Mouse (Mus musculus) neural tube, embryonic 13.5 days (tissue): Measurements from ENCODE around the gene Set. TPM values are rescaled to one million over a fixed set of nuclear protein-coding genes. Genes with fewer than 3 reads are reported as not detected.

Experiments
- ATAC-seq: fragments of 200-750 bp; cut with Nextera tagmentation; 2 replicates; pipeline ENCODE4 v1.8.0; 2017; ENCODE audit warnings: low read depth, mild to moderate bottlenecking, moderate TSS enrichment, moderate library complexity
- H3K27ac ChIP-seq: fragments of 300-500 bp; sonication (generic); replicated peaks from 2 replicates; pipeline ENCODE4 v1.5.1; 2015; ENCODE audit warnings: moderate library complexity, mild to moderate bottlenecking, inconsistent platforms
- H3K27me3 ChIP-seq: fragments of 300-500 bp; sonication (generic); 2 replicates; pipeline ENCODE4 v1.6.1; 2015; ENCODE audit warnings: mild to moderate bottlenecking, inconsistent platforms
- H3K36me3 ChIP-seq: fragments of 300-500 bp; sonication (generic); 2 replicates; pipeline ENCODE4 v1.6.1; 2015; ENCODE audit warnings: mild to moderate bottlenecking, inconsistent platforms
- H3K4me1 ChIP-seq: fragments of 300-500 bp; sonication (generic); replicated peaks from 2 replicates; pipeline ENCODE4 v1.6.1; 2015; ENCODE audit warnings: inconsistent platforms
- H3K4me2 ChIP-seq: fragments of 300-500 bp; sonication (generic); 2 replicates; pipeline ENCODE4 v1.6.1; 2015; ENCODE audit warnings: inconsistent platforms, mild to moderate bottlenecking, moderate library complexity
- H3K4me3 ChIP-seq: fragments of 300-500 bp; sonication (generic); 2 replicates; pipeline ENCODE4 v1.5.1; 2015; ENCODE audit warnings: mild to moderate bottlenecking, inconsistent platforms
- H3K9ac ChIP-seq: fragments of 300-500 bp; sonication (generic); 2 replicates; pipeline ENCODE4 v1.6.1; 2015; ENCODE audit warnings: moderate library complexity, mild to moderate bottlenecking, inconsistent platforms
- H3K9me3 ChIP-seq: fragments of 300-500 bp; sonication (generic); 2 replicates; pipeline ENCODE4 v1.6.1; 2016; ENCODE audit warnings: inconsistent platforms
- WGBS: fragments of 180-500 bp; shearing (Covaris S2); methylation state at CpG from one replicate; pipeline ENCODE4 v1.1.7; 2015; 5-methylcytosine and 5-hydroxymethylcytosine counted together
- polyA plus RNA-seq: library from polyadenylated mRNA; unstranded; fragments of >200 nt; fragmentation: Nextera tagmentation; extraction: Ambion mirVana; gene quantifications from 2 replicates; pipeline ENCODE4 v1.2.1, GENCODE M21; 2015

The Set gene
- 338 and 380 TPM in 2 replicates for polyA plus RNA-seq

- Histone ChIP-seq H3K27ac (no peak within 1 kb of the TSS), H3K4me3 (no peak within 1 kb of the TSS), H3K9ac (no peak within 1 kb of the TSS), H3K36me3 (no peaks in the 10 kb centered on the region), H3K27me3 (no peaks in the 10 kb centered on the region; the same call in 1 of the 2 replicates), H3K4me1 (peaks cover 13% of the 10 kb centered on the region), H3K4me2 (no peak within 1 kb of the TSS), H3K9me3 (no peaks in the 10 kb centered on the region)
- ATAC-seq = no peak
- 50% methylated on average over 12 of the region's 12 CpGs for WGBS
Measured at GRCm38 (mm10) chr2:30057223-30057904, at the start of gene Set. Gene Set (plus strand): TSS chr2:30057378.

DNA sequence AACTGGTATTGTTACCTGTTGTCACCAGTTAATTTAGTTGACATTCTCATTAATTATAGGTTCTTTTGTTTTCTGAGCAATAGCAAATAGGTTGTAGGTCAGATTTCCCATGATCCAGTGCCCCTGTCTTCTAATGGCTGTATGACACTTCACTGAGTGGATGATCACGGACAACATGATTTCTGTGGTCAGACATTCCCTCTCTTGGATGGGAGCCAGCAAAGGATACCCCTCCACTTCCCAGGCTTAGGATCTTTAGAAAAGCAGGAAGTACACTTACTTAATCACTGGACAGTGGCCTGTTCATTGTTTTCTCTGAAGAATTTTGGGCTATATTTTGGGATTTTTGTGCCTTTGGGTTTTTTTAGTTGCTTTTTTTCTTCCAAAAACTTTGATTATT, 48.1 kb upstream of the Set start:
- ATAC-seq = no peak
- no peak overlapping the region for H3K4me3 ChIP-seq
- no peaks in the 10 kb centered on the region for H3K27me3 ChIP-seq
- WGBS = 88% methylated on average over 1 of the region's 1 CpGs
- H3K9me3 ChIP-seq = no peaks in the 10 kb centered on the region
- H3K4me2 ChIP-seq = no peak overlapping the region
- no peaks in the 10 kb centered on the region for H3K4me1 ChIP-seq
- no peak overlapping the region for H3K9ac ChIP-seq
- H3K36me3 ChIP-seq = peaks cover 99% of the 10 kb centered on the region
- no peak overlapping the region for H3K27ac ChIP-seq

GRCm38 (mm10) chr2:30010840-30011281, 46.3 kb upstream of the Set start:
- no peak overlapping the region for H3K27ac ChIP-seq
- no peaks in the 10 kb centered on the region for H3K9me3 ChIP-seq
- no peaks in the 10 kb centered on the region for H3K27me3 ChIP-seq
- H3K4me3 ChIP-seq = no peak overlapping the region
- peaks cover 99% of the 10 kb centered on the region for H3K36me3 ChIP-seq
- H3K4me1 ChIP-seq = no peaks in the 10 kb centered on the region
- ATAC-seq = no peak
- H3K9ac ChIP-seq = no peak overlapping the region
- no peak overlapping the region for H3K4me2 ChIP-seq
- 94% methylated on average over 8 of the region's 8 CpGs for WGBS

DNA sequence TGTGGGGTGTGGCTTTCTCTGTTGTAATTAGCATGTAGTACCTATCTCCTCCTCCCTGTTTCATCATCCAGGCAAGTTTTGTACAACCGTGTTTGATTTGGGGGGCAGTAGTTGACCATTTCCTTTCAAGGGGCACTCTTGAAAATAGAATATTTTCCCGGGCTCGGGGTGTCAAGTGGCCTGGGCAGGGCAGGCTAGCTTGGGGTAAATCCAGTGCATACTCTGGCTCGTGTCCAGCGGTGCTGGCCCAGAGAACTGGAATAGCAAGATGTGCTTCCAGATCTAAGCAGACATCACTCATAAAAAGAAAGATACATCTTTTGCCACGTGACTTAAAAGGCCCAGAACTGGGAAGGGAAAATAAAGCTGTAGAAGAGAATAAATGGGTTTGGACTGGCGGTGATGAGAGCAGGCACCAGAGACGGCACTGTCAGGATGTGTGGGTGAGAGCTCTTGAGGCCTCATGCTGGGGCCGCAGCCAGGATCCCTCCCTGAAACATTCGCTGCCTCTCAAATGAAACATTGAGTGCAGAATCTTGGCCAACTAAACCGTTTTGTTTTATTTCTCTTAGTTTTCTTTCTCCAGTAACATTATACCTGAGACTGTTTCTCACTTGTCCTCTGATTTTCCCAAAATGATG, 42.7 kb upstream of the Set start:
- no peak overlapping the region for H3K4me2 ChIP-seq
- no peak for ATAC-seq
- H3K27me3 ChIP-seq = no peaks in the 10 kb centered on the region
- H3K4me3 ChIP-seq = no peak overlapping the region
- no peak overlapping the region for H3K27ac ChIP-seq
- 91% methylated on average over 11 of the region's 11 CpGs for WGBS
- no peak overlapping the region for H3K9ac ChIP-seq
- no peaks in the 10 kb centered on the region for H3K4me1 ChIP-seq
- no peaks in the 10 kb centered on the region for H3K9me3 ChIP-seq
- H3K36me3 ChIP-seq = peaks cover 98% of the 10 kb centered on the region

GRCm38 (mm10) chr2:30025454-30025853, 31.7 kb upstream of the Set start:
- H3K9me3 ChIP-seq = no peaks in the 10 kb centered on the region
- H3K27me3 ChIP-seq = no peaks in the 10 kb centered on the region
- WGBS = 88% methylated on average over 4 of the region's 4 CpGs
- H3K4me3 ChIP-seq = no peak overlapping the region
- no peak for ATAC-seq
- H3K4me1 ChIP-seq = no peaks in the 10 kb centered on the region
- H3K27ac ChIP-seq = no peak overlapping the region
- no peak overlapping the region for H3K4me2 ChIP-seq
- peaks cover 100% of the 10 kb centered on the region for H3K36me3 ChIP-seq
- no peak overlapping the region for H3K9ac ChIP-seq

- H3K27ac ChIP-seq = no peak overlapping the region
- 96% methylated on average over 5 of the region's 5 CpGs for WGBS
- ATAC-seq = no peak
- H3K9me3 ChIP-seq = no peaks in the 10 kb centered on the region
- H3K9ac ChIP-seq = no peak overlapping the region
- H3K36me3 ChIP-seq = peaks cover 100% of the 10 kb centered on the region
- no peaks in the 10 kb centered on the region for H3K27me3 ChIP-seq
- no peak overlapping the region for H3K4me2 ChIP-seq
- no peaks in the 10 kb centered on the region for H3K4me1 ChIP-seq
- H3K4me3 ChIP-seq = no peak overlapping the region
Measured at GRCm38 (mm10) chr2:30026997-30027396, 30.2 kb upstream of the Set start.

DNA sequence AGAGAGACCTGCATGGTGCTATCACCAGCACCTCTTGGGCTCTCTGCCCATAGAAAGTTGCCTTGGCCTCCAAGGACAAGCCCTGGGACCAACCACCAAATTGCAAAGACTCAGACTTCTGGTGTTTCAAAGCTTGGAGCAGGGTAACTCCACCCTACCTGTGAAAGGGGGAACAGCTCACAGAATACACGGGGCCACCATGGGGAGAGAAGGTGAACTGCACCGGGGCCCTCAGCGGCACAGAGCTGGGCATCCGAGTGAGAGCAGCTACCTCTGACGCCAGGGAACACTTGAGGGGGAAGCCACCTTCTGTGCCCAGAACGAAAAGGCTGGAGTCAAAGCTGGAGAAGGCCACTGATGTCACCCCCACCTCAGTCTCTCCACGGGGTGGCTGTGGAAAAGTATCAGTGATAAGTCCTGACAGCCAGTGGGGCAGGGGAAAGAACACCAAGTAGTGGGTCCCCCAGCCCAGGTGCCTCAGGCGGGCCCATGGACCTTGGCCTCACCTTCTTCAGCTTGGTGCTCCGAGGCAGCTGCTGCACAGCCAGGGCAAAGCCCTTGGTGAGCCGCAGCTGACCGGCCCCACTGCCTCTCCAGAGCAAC, 24.8 kb upstream of the Set start:
- H3K36me3 ChIP-seq = peaks cover 89% of the 10 kb centered on the region
- no peak overlapping the region for H3K27ac ChIP-seq
- no peaks in the 10 kb centered on the region for H3K9me3 ChIP-seq
- no peak; the same call in 1 of the 2 replicates for ATAC-seq
- no peaks in the 10 kb centered on the region for H3K4me1 ChIP-seq
- no peak overlapping the region for H3K4me3 ChIP-seq
- no peak overlapping the region for H3K9ac ChIP-seq
- H3K27me3 ChIP-seq = no peaks in the 10 kb centered on the region
- H3K4me2 ChIP-seq = no peak overlapping the region
- WGBS = 65% methylated on average over 11 of the region's 11 CpGs

GRCm38 (mm10) chr2:30032957-30033356, 24.2 kb upstream of the Set start:
- no peaks in the 10 kb centered on the region for H3K9me3 ChIP-seq
- H3K4me3 ChIP-seq = no peak overlapping the region
- H3K9ac ChIP-seq = no peak overlapping the region
- ATAC-seq = no peak
- no peaks in the 10 kb centered on the region for H3K4me1 ChIP-seq
- WGBS = 79% methylated on average over 6 of the region's 6 CpGs
- H3K27me3 ChIP-seq = no peaks in the 10 kb centered on the region
- 0 out of 2 replicates have a peak overlapping the region, but pooled peaks have one; percentile 9 for H3K27ac ChIP-seq
- H3K36me3 ChIP-seq = peaks cover 89% of the 10 kb centered on the region
- H3K4me2 ChIP-seq = no peak overlapping the region

GRCm38 (mm10) chr2:30037762-30038161, 19.4 kb upstream of the Set start:
- Histone ChIP-seq H3K9me3 (no peaks in the 10 kb centered on the region), H3K27ac (no peak overlapping the region), H3K4me1 (no peaks in the 10 kb centered on the region), H3K9ac (no peak overlapping the region), H3K4me2 (no peak overlapping the region), H3K27me3 (no peaks in the 10 kb centered on the region), H3K4me3 (no peak overlapping the region), H3K36me3 (peaks cover 46% of the 10 kb centered on the region)
- WGBS = 94% methylated on average over 2 of the region's 2 CpGs
- no peak for ATAC-seq

DNA sequence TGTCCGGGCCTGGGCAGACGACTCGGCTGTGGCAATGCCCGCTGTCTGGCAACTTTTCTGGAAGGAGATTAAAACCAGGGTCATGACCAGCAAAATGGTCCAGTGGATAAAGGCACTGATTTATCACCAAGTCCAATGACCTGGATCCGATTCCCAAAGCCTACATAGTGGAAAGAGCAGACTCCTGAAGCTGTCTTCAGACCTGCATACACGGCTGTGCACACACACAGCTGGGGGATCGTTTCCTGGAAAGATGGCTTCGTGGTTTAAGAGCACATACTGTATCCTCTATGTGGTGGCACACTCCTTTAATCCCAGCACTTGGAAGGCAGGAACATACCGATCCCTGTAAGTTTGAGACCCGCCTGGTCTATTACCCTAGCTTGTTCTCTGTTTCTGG, 18.8 kb upstream of the Set start:
- H3K9ac ChIP-seq = no peak overlapping the region
- 94% methylated on average over 10 of the region's 10 CpGs for WGBS

DNA sequence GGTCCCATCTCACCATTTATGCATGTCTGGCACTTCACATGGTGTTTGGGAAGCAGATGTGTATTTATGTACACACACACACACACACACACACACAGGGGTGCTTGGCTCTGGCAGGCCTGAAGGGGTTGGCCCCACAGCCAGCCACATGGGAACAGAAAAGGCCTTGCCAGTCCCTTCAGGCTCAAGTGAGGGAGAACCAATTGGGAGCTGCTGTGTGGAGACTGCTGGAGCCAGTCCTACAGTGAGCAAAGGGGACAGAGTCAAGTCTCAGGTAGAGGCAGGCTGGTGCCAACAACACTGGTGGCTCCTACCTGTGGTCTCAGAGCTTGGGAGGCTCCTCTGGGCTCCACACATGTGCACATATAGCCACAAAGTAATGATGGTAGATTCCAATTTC, 17.5 kb upstream of the Set start:
- no peak for ATAC-seq
- H3K36me3 ChIP-seq = peaks cover 29% of the 10 kb centered on the region

More for the DNA sequence above, 18.8 kb upstream of the Set start:
- H3K4me2 ChIP-seq = no peak overlapping the region
- no peak overlapping the region for H3K4me3 ChIP-seq
- no peaks in the 10 kb centered on the region for H3K9me3 ChIP-seq
- no peak overlapping the region for H3K27ac ChIP-seq
- H3K36me3 ChIP-seq = peaks cover 40% of the 10 kb centered on the region
- H3K4me1 ChIP-seq = no peaks in the 10 kb centered on the region
- ATAC-seq = no peak
- H3K27me3 ChIP-seq = no peaks in the 10 kb centered on the region

GRCm38 (mm10) chr2:30042445-30042844, 14.7 kb upstream of the Set start:
- 5% methylated on average over 4 of the region's 4 CpGs for whole genome bisulfite sequencing

More for the DNA sequence above, 17.5 kb upstream of the Set start:
- H3K27ac ChIP-seq = no peak overlapping the region
- no peaks in the 10 kb centered on the region for H3K9me3 ChIP-seq
- no peaks in the 10 kb centered on the region for H3K4me1 ChIP-seq
- H3K4me3 ChIP-seq = no peak overlapping the region
- no peaks in the 10 kb centered on the region for H3K27me3 ChIP-seq
- H3K4me2 ChIP-seq = no peak overlapping the region
- no peak overlapping the region for H3K9ac ChIP-seq

More at GRCm38 (mm10) chr2:30042445-30042844, 14.7 kb upstream of the Set start:
- no peaks in the 10 kb centered on the region for H3K9me3 ChIP-seq
- no peak overlapping the region for H3K4me3 ChIP-seq
- no peak overlapping the region for H3K4me2 ChIP-seq
- H3K27ac ChIP-seq = no peak overlapping the region
- ATAC-seq = peak; percentile 40; the same call in 1 of the 2 replicates
- peaks cover 22% of the 10 kb centered on the region for H3K36me3 ChIP-seq
- no peak overlapping the region for H3K9ac ChIP-seq
- peaks cover 4% of the 10 kb centered on the region for H3K4me1 ChIP-seq
- H3K27me3 ChIP-seq = no peaks in the 10 kb centered on the region
